7 mouse cellular contexts compared by ENCODE assay signal in genomic region chr10:17727926-17728279, GRCm38 (mm10). TPM values are rescaled to one million over a fixed set of nuclear protein-coding genes. Genes with fewer than 3 reads are reported as not detected.
DNase-seq lines count a peak whose midpoint lies in the region; ATAC-seq lines count a peak whose summit lies in the region.

No protein-coding gene starts in this region.

- ATAC-seq in neural tube, embryonic 11.5 days (ENCODE audit: insufficient read depth, low FRiP score, low TSS enrichment): no peak
- ATAC-seq in hindbrain, embryonic 11.5 days (ENCODE audit: low FRiP score): no peak
- ATAC-seq in liver, embryonic 15.5 days (ENCODE audit: insufficient read depth): no peak

- H3K4me2 ChIP-seq in neural tube, embryonic 11.5 days (ENCODE audit: low read depth): peak overlapping the region; percentile 27; the same call in 1 of the 2 replicates
- no peak overlapping the region for H3K4me2 ChIP-seq in hindbrain, embryonic 11.5 days (replicated peaks; ENCODE audit: low read depth, low read length)
- peak overlapping the region; percentile 48 for H3K4me2 ChIP-seq in liver, embryonic 15.5 days

- H3K27ac ChIP-seq in neural tube, embryonic 11.5 days (ENCODE audit: low read depth, low read length): peak overlapping the region; percentile 23; the same call in 1 of the 2 replicates
- H3K27ac ChIP-seq in hindbrain, embryonic 11.5 days (ENCODE audit: low read depth, low read length): peak overlapping the region; percentile 1; the same call in 1 of the 2 replicates
- peak overlapping the region; percentile 74 for H3K27ac ChIP-seq in liver, embryonic 15.5 days (replicated peaks)

- H3K9me3 ChIP-seq in neural tube, embryonic 11.5 days (ENCODE audit: control insufficient read depth, low read length): no peaks in the 10 kb centered on the region
- H3K9me3 ChIP-seq in hindbrain, embryonic 11.5 days (ENCODE audit: control insufficient read depth, low read length): no peaks in the 10 kb centered on the region
- H3K9me3 ChIP-seq in liver, embryonic 15.5 days (replicated peaks): no peaks in the 10 kb centered on the region

- peaks cover 11% of the 10 kb centered on the region for H3K4me1 ChIP-seq in neural tube, embryonic 11.5 days (ENCODE audit: control insufficient read depth, insufficient read depth, low read length)
- no peaks in the 10 kb centered on the region; the same call in 1 of the 2 replicates for H3K4me1 ChIP-seq in hindbrain, embryonic 11.5 days (replicated peaks; ENCODE audit: control insufficient read depth, insufficient read depth, low read length)
- H3K4me1 ChIP-seq in liver, embryonic 15.5 days (replicated peaks): peaks cover 41% of the 10 kb centered on the region

- no peak for DNase-seq in neural tube, embryonic 11.5 days (ENCODE audit: low spot score)
- no peak for DNase-seq in neural tube, embryonic 10.5 days (ENCODE audit: extremely low spot score, low spot score)
- peak; percentile 50 for DNase-seq in c-Kit-positive CD71-positive TER-119-positive erythroid progenitor cells, embryonic 14.5 days (ENCODE audit: low spot score)
- DNase-seq in hindbrain, embryonic 11.5 days (ENCODE audit: low spot score): no peak
- DNase-seq in retina, embryonic 14.5 days (ENCODE audit: low spot score): peak; percentile 80
- DNase-seq in right cerebral cortex, postnatal 14 days: no peak

- no peaks in the 10 kb centered on the region for H3K36me3 ChIP-seq in neural tube, embryonic 11.5 days (ENCODE audit: control insufficient read depth, insufficient read depth, low read length)
- H3K36me3 ChIP-seq in hindbrain, embryonic 11.5 days (ENCODE audit: control insufficient read depth, insufficient read depth, low read length): no peaks in the 10 kb centered on the region
- no peaks in the 10 kb centered on the region for H3K36me3 ChIP-seq in liver, embryonic 15.5 days (replicated peaks)

- no peak overlapping the region for H3K9ac ChIP-seq in neural tube, embryonic 11.5 days (ENCODE audit: low read length)
- no peak overlapping the region for H3K9ac ChIP-seq in hindbrain, embryonic 11.5 days (ENCODE audit: low read depth, low read length)
- H3K9ac ChIP-seq in liver, embryonic 15.5 days: no peak overlapping the region

- H3K27me3 ChIP-seq in neural tube, embryonic 11.5 days (ENCODE audit: control insufficient read depth, insufficient read depth, low read length): no peaks in the 10 kb centered on the region
- H3K27me3 ChIP-seq in hindbrain, embryonic 11.5 days (ENCODE audit: control insufficient read depth, insufficient read depth, low read length): no peaks in the 10 kb centered on the region
- H3K27me3 ChIP-seq in liver, embryonic 15.5 days: no peaks in the 10 kb centered on the region

- 9% methylated on average over 5 of the region's 5 CpGs for WGBS in neural tube, embryonic 11.5 days
- WGBS in hindbrain, embryonic 11.5 days: 13% methylated on average over 5 of the region's 5 CpGs
- 2% methylated on average over 5 of the region's 5 CpGs for WGBS in liver, embryonic 15.5 days (ENCODE audit: insufficient replicate concordance)

- H3K4me3 ChIP-seq in neural tube, embryonic 11.5 days (ENCODE audit: low read depth, low read length): no peak overlapping the region
- no peak overlapping the region for H3K4me3 ChIP-seq in hindbrain, embryonic 11.5 days (ENCODE audit: low read depth, low read length)
- H3K4me3 ChIP-seq in liver, embryonic 15.5 days (replicated peaks): peak overlapping the region; percentile 14; the same call in 1 of the 2 replicates

RNA-seq across cellular contexts. Expression of gene Cited2, which starts 4.9 kb away (rescaled TPM):
- 82.2 and 88.4 TPM in 2 replicates for polyA plus RNA-seq in neural tube, embryonic 11.5 days (2014; fragmentation: Nextera tagmentation; extraction: Ambion mirVana)
- polyA plus RNA-seq in hindbrain, embryonic 11.5 days (2014; fragmentation: Nextera tagmentation; extraction: Ambion mirVana): 109 and 121 TPM in 2 replicates
- 17.4 TPM in 2 replicates for polyA plus RNA-seq in liver, embryonic 15.5 days (2015; fragmentation: Nextera tagmentation; extraction: Ambion mirVana)

Comparison
In these comparisons a context has a peak if more than half of its experiments do, and no peak if none do; other contexts are left out.
1. DNase-seq: peak in c-Kit-positive CD71-positive TER-119-positive erythroid progenitor cells, embryonic 14.5 days (single experiment) and retina, embryonic 14.5 days (single experiment); none in neural tube, embryonic 11.5 days (single experiment), neural tube, embryonic 10.5 days (single experiment), hindbrain, embryonic 11.5 days (single experiment) and right cerebral cortex, postnatal 14 days (single experiment).
2. H3K27ac ChIP-seq: peak in every context shown above with its lines; median percentile 74 in liver, embryonic 15.5 days; 23 in neural tube, embryonic 11.5 days; 1 in hindbrain, embryonic 11.5 days.